Mouse (Mus musculus) urinary bladder, postnatal 10 days (tissue): ENCODE data around the gene Acot6.

Source experiments
- DNase-seq: peaks from one replicate; pipeline ENCODE4 v3.0.0; 2022; ENCODE audit warnings: low spot score

The Acot6 gene

GRCm38 (mm10) chr12:84152352-84153190, 52.1 kb downstream of the Acot6 start:
- DNase-seq, result no peak

DNA sequence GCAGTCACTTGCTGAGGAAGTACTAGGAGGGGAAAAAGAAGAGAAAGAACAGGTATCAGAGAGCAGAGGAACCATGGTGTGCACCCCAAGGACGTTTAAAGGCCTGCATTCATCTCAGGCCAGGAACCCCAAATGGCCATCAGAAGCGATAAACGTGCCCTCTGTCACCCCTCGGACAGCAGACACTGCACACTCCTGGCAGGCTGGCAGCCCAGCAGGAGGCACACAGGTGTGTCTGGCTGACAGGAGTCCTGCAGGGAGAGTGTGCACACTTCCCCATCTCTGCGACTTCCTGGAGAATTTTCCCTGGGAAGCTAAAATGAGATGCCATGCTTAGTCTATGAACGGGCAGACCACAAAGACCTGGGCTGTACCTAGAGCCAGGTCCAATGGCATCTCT, 53.0 kb downstream of the Acot6 start:
- no peak for DNase-seq

- no peak for DNase-seq
These were observed 54.5 kb downstream of the Acot6 start for GRCm38 (mm10) chr12:84154786-84155522.

DNA sequence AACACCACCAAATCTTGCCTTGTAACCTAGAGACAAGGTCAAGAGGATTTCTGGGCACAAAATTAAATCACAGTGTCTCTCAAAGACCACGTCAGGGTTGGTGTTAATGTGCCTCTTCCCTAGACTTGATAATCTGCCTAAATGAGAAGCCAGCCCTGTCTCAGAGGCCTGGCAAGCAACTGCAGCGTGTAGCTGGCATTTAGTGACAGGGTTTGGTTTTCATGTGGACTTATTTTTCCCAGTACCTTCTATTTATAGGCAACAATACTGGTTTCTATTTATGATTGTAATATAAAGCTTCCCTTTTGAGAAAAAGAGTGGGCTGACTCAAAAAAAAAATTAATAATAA, 55.0 kb downstream of the Acot6 start:
- DNase-seq, result no peak

DNA sequence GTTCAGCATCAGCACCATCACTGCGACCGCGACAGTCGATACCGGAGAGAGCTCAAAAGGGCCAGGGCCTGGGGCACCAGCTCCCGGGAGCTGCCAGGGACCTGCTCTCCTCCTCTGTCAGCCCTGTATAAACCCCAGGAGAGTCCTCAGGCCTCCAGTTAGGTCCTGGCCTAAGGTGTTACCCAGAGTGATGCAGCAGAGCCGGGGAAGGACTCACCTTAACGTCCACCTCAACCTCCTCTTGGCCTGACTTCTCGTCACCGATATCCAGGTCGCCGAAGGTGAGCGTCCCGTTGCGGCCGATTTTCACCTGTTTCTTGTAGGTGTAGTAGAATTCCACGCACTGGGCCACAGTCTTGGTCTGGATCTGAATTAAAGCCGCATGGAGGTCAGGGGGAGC, 55.8 kb downstream of the Acot6 start:
- no peak for DNase-seq

DNA sequence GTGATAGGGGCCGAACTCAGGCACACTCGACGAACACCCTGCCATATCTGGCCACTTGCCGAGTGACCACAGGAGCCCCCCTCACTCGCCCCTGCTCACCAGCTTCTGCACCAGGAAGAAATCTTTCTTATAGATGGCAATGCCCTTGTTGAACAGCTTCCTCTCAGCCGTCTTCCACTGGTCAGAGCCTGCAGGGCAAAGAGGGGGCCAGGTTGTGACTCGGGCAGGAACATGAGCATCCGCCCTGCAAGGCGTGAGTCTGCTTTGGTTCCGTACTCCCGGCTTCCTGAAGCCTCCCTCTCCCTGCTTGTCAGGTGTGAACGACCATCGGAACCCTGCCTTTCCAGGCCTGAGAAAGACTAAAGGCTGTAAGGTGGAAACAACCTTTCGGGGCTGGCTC, 57.7 kb downstream of the Acot6 start:
- DNase-seq, result no peak

- DNase-seq, result no peak
These were observed 60.0 kb downstream of the Acot6 start for GRCm38 (mm10) chr12:84160491-84160890.
